Mouse (Mus musculus) G1E (cell line): ENCODE measurements around the gene Acyp2. TPM values are rescaled to one million over a fixed set of nuclear protein-coding genes. Genes with fewer than 3 reads are reported as not detected.
"Not testable (repeated sequence)": the region's sequence is repeated elsewhere in the genome, so short reads cannot be mapped to it uniquely, and the experiment has no call there.

Experiments used
- ATAC-seq: 2 replicates; pipeline ENCODE4 v1.8.0; 2016; ENCODE audit warnings: mild to moderate bottlenecking; ENCODE audit not compliant: insufficient number of reproducible peaks, poor library complexity, low FRiP score, severe bottlenecking; ENCODE audit errors: extremely low read depth
- DNase-seq: peaks from one replicate; pipeline ENCODE4 v3.0.0; 2012; ENCODE audit warnings: low spot score
- H3K27me3 ChIP-seq: 2 replicates; pipeline ENCODE4 v1.6.1; 2012; ENCODE audit warnings: mild to moderate bottlenecking, low read length, inconsistent platforms; ENCODE audit not compliant: insufficient read depth
- H3K36me3 ChIP-seq: replicated peaks from 2 replicates; pipeline ENCODE3; 2012; ENCODE audit warnings: mild to moderate bottlenecking, inconsistent platforms
- H3K4me1 ChIP-seq: 2 replicates; pipeline ENCODE4 v1.6.1; 2012; ENCODE audit warnings: low read depth, low read length, inconsistent platforms, mixed read lengths; ENCODE audit not compliant: insufficient read depth
- H3K4me3 ChIP-seq: 2 replicates; pipeline ENCODE4 v1.5.1; 2012; ENCODE audit warnings: low read depth, mild to moderate bottlenecking, inconsistent platforms, low read length, moderate library complexity, mixed read lengths
- H3K9me3 ChIP-seq: replicated peaks from 2 replicates; pipeline ENCODE4 v1.6.1; 2012; ENCODE audit warnings: inconsistent platforms
- CTCF ChIP-seq: IDR thresholded peaks from 2 replicates; pipeline ENCODE4 v1.5.1; 2012; ENCODE audit warnings: low read depth, low read length, inconsistent platforms, mixed read lengths
- GATA1 ChIP-seq: IDR thresholded peaks from 2 replicates; pipeline ENCODE4 v1.6.1; 2012; ENCODE audit warnings: borderline replicate concordance, low read length, inconsistent platforms, mixed read lengths
- GATA2 ChIP-seq: IDR thresholded peaks from 2 replicates; pipeline ENCODE4 v1.6.1; 2012; ENCODE audit warnings: low read depth, low read length, inconsistent platforms, borderline replicate concordance
- POLR2AphosphoS5 ChIP-seq: IDR thresholded peaks from 2 replicates; pipeline ENCODE4 v1.6.1; 2012; ENCODE audit warnings: low read depth, low read length, inconsistent platforms; ENCODE audit not compliant: insufficient replicate concordance
- TAL1 ChIP-seq: conservative IDR thresholded peaks from 2 replicates; pipeline ENCODE4 v1.6.1; 2012; ENCODE audit warnings: low read depth, low read length, inconsistent platforms, mixed read lengths
- polyA plus RNA-seq: library from polyadenylated mRNA; stranded (reverse); fragments of >175 nt; gene quantifications from 2 replicates; pipeline ENCODE4 v1.2.3, GENCODE M21; 2012
- total RNA-seq, 2 experiments: library from RNA; stranded (forward) in 1 of 2; stranded (reverse) in 1 of 2; fragments of 200-1000 nt in 1 of 2; fragments of >200 nt in 1 of 2; fragmentation: Nextera tagmentation in 1 of 2; gene quantifications; 2 replicates each; pipeline ENCODE4 v1.2.3; 2014 to 2017

The Acyp2 gene
- total and polyA plus RNA-seq, 3 experiments: 0.76 to 6.0 TPM; not detected in 1

- peak; percentile 77 for TF ChIP-seq TAL1
- not testable (repeated sequence) for H3K27me3 ChIP-seq, DNase-seq, H3K4me3 ChIP-seq, H3K9me3 ChIP-seq, H3K36me3 ChIP-seq
- H3K4me1 ChIP-seq: peaks cover 48% of the 10 kb centered on the region
- ATAC-seq: 0 out of 2 replicates have a peak, but pooled peaks have one; percentile 35
These were observed 27.7 kb downstream of the Acyp2 start for GRCm38 (mm10) chr11:30621386-30622363.

GRCm38 (mm10) chr11:30618235-30618634, 31.2 kb downstream of the Acyp2 start:
- H3K4me1 ChIP-seq: peaks cover 67% of the 10 kb centered on the region
- DNase-seq (no peak), ATAC-seq (no peak)
- H3K4me3 ChIP-seq: no peak overlapping the region
- H3K36me3 ChIP-seq: no peaks in the 10 kb centered on the region
- TF ChIP-seq CTCF (no peak), GATA2 (no peak)
- H3K27me3 ChIP-seq: no peaks in the 10 kb centered on the region
- H3K9me3 ChIP-seq: no peaks in the 10 kb centered on the region

- DNase-seq: no peak
- Histone ChIP-seq H3K9me3 (no peaks in the 10 kb centered on the region), H3K36me3 (no peaks in the 10 kb centered on the region), H3K4me1 (peaks cover 71% of the 10 kb centered on the region), H3K4me3 (no peak overlapping the region), H3K27me3 (no peaks in the 10 kb centered on the region)
- TF ChIP-seq CTCF (no peak), GATA2 (no peak), POLR2AphosphoS5 (no peak), GATA1 (no peak), TAL1 (no peak)
- ATAC-seq: no peak
These were observed 31.8 kb downstream of the Acyp2 start for GRCm38 (mm10) chr11:30617571-30618097.

DNA sequence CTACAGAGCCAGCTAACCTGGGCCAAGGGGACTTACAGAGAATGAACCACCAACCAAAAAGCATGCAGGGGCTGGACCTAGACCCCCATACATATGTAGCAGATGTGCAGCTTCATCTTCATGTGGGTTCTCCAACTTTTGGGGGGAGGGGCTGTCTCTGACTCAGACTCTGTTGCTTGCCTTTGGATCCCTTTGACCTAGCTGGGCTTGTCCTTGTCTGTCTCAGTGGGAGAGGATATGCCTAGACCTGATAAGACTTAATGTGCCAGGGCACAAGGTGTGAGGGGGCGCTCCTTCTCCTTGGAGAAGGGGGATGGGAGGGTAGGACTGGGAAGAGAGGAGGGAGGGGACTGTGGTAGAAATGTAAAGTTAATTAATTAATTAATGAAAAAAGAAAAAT, 33.4 kb downstream of the Acyp2 start:
- TF ChIP-seq TAL1: peak; percentile 49; the same call in 1 of the 2 replicates
- TF ChIP-seq POLR2AphosphoS5: no peak
- H3K9me3 ChIP-seq: no peaks in the 10 kb centered on the region
- H3K4me3 ChIP-seq: no peak overlapping the region; the same call in 1 of the 2 replicates
- peak; percentile 32; the same call in 1 of the 2 replicates for ATAC-seq
- H3K4me1 ChIP-seq: peaks cover 67% of the 10 kb centered on the region
- DNase-seq: no peak
- no peaks in the 10 kb centered on the region for H3K27me3 ChIP-seq
- no peaks in the 10 kb centered on the region for H3K36me3 ChIP-seq

DNA sequence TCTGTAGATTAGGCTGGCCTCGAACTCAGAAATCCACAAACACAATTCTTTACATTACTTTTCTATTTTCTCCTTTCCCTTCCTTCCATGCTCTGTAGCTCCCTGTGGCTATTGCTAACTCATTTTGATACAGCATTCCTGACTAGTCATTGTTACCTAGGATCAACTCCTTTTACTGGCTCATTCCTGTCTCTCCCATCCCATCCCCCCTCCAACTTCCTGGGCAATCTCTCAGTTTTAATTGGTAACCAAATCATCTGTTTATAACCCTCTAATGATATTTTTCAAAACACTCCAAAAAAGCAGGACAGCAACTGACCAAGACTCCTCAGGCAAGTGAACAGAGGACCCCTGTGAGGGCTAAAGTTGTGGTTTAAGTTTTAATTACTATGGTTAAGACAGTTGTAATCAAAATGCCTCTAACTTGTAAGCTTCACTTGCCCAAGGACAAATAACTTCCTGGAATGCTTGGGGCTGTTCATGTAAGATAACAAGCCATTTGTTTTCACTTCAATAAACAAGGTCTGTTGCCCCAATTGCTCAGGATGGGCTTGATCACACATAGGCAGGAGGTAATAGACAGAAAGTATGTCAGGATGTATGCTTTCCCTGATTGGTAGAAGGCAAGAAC, 35.4 kb downstream of the Acyp2 start:
- H3K4me3 ChIP-seq: no peak overlapping the region
- H3K36me3 ChIP-seq: no peaks in the 10 kb centered on the region
- H3K4me1 ChIP-seq: peaks cover 57% of the 10 kb centered on the region
- TF ChIP-seq POLR2AphosphoS5 (no peak), CTCF (no peak), TAL1 (peak; percentile 95), GATA1 (no peak), GATA2 (no peak)
- H3K9me3 ChIP-seq: no peaks in the 10 kb centered on the region
- ATAC-seq (peak; percentile 95), DNase-seq (peak; percentile 19)
- H3K27me3 ChIP-seq: no peaks in the 10 kb centered on the region

DNA sequence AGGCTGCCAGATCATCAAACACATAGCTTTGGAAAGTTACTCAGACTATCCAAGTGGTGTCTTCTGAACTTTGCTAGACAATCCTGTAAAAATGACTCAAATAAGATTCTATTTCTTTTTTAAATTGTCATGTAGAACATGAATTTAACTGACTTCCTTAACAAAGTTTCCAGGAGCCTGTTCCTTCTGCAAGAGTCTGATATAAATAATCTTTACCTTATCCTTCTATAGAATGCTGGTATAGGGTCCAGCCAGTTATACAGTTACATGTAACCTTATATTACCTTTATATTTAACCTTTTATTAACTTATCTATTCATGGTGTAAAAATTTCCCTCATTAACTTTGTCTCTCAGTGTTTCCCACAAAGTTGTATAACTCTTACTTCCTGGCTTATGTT, 36.7 kb downstream of the Acyp2 start:
- peaks cover 49% of the 10 kb centered on the region for H3K4me1 ChIP-seq
- no peak overlapping the region for H3K4me3 ChIP-seq
- TF ChIP-seq CTCF (no peak), POLR2AphosphoS5 (no peak), TAL1 (no peak), GATA1 (no peak), GATA2 (no peak)
- DNase-seq (no peak), ATAC-seq (no peak)
- no peaks in the 10 kb centered on the region for H3K27me3 ChIP-seq
- no peaks in the 10 kb centered on the region for H3K36me3 ChIP-seq
- H3K9me3 ChIP-seq: no peaks in the 10 kb centered on the region
